Mouse (Mus musculus) liver, embryonic 11.5 days (tissue): ENCODE measurements around the gene Endov. TPM values are rescaled to one million over a fixed set of nuclear protein-coding genes. Genes with fewer than 3 reads are reported as not detected.
A peak's percentile ranks its signal among the peaks of the same experiment; 100 is the strongest.

ENCODE experiments used
- ATAC-seq: fragments of 200-750 bp; cut with Nextera tagmentation; replicated peaks from 2 replicates; pipeline ENCODE4 v1.8.0; 2017; ENCODE audit warnings: moderate number of reproducible peaks, mild to moderate bottlenecking, moderate TSS enrichment, moderate library complexity; ENCODE audit not compliant: low FRiP score
- DNase-seq: peaks from one replicate; pipeline ENCODE4 v3.0.0-alpha.2; 2017; ENCODE audit warnings: low spot score
- H3K27ac ChIP-seq: fragments of 300-500 bp; sonication (generic); 2 replicates; pipeline ENCODE4 v1.5.1; 2014; ENCODE audit warnings: mild to moderate bottlenecking, low read depth, low read length, control low read depth
- H3K27me3 ChIP-seq: fragments of 300-500 bp; sonication (generic); replicated peaks from 2 replicates; pipeline ENCODE4 v1.6.1; 2014; ENCODE audit warnings: low read length, mixed read lengths; ENCODE audit not compliant: control insufficient read depth, insufficient read depth
- H3K36me3 ChIP-seq: fragments of 300-500 bp; sonication (generic); 2 replicates; pipeline ENCODE4 v1.6.1; 2014; ENCODE audit warnings: mild to moderate bottlenecking, low read length, moderate library complexity, mixed read lengths; ENCODE audit not compliant: control insufficient read depth, insufficient read depth
- H3K4me1 ChIP-seq: fragments of 300-500 bp; sonication (generic); replicated peaks from 2 replicates; pipeline ENCODE4 v1.6.1; 2014; ENCODE audit warnings: low read length, mixed read lengths; ENCODE audit not compliant: control insufficient read depth, insufficient read depth
- H3K4me2 ChIP-seq: fragments of 300-500 bp; sonication (generic); 2 replicates; pipeline ENCODE4 v1.6.1; 2014; ENCODE audit warnings: mild to moderate bottlenecking, control low read depth, moderate library complexity
- H3K4me3 ChIP-seq: fragments of 300-500 bp; sonication (generic); 2 replicates; pipeline ENCODE4 v1.5.1; 2014; ENCODE audit warnings: low read depth, low read length, control low read depth
- H3K9ac ChIP-seq: fragments of 300-500 bp; sonication (generic); 2 replicates; pipeline ENCODE4 v1.6.1; 2014; ENCODE audit warnings: low read depth, low read length, control low read depth
- H3K9me3 ChIP-seq: fragments of 300-500 bp; sonication (generic); 2 replicates; pipeline ENCODE4 v1.6.1; 2016; ENCODE audit warnings: low read length, inconsistent platforms, mixed read lengths; ENCODE audit not compliant: control insufficient read depth
- WGBS: fragments of 180-500 bp; shearing (Covaris S2); extraction: QIAGEN DNeasy Blood & Tissue Kit; methylation state at CpG from one replicate; pipeline ENCODE4 v1.1.7; 2014; 5-methylcytosine and 5-hydroxymethylcytosine counted together
- polyA plus RNA-seq: library from polyadenylated mRNA; unstranded; fragments of >200 nt; fragmentation: Nextera tagmentation; extraction: Ambion mirVana; gene quantifications from 2 replicates; pipeline ENCODE4 v1.2.1, GENCODE M21; 2014

The Endov gene
- polyA plus RNA-seq = 13.2 and 14.2 TPM in 2 replicates

DNA sequence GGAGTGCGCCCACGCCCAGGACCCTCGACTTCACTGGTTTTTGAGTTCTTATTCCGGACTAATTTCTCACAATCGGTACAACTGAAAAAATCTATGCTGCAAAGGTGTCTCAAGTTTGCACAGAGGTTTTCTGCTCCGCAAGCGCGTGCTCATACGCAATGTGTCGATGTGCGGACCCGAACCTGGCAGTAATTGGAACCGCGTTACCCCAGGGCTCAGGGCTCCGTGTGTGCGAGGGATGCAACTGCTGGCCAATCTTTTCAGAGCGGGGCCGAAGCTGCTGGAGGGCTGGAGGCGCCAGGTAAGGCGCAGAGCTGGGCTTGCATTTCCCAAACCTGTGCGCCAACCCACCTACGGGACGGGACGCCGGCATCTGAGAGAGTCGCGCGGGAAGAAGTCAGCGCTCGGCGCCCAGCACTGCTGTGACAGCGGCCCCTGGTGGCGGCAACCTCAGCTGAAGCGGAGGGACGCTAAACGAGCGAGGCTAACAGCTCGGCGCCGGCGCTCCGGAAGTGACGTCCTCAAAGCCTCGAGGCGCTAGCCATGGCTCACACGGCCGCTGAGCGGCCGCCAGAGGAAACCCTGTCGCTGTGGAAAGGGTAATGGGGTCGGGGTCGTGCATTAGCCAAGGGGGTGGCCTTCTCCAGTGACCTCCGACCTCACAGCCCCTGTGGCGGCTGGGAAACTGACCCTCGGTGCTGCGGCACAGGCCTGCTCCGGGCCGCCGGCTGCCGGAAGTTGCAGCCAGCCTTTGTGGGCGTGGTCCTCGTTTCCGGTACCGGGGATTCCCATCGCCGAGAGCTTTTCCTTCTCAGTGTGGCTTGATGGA, at the start of gene Endov:
Endov (plus strand) TSS at position 487 of the 829 bp plus-strand sequence.
- ATAC-seq = peak; percentile 96
- H3K9ac ChIP-seq = peak within 1 kb of the TSS; percentile 89
- no peaks in the 10 kb centered on the region for H3K9me3 ChIP-seq
- peaks cover 9% of the 10 kb centered on the region for H3K4me1 ChIP-seq
- peak within 1 kb of the TSS; percentile 87 for H3K4me2 ChIP-seq
- peak within 1 kb of the TSS; percentile 87 for H3K4me3 ChIP-seq
- H3K27ac ChIP-seq = peak within 1 kb of the TSS; percentile 76
- peak; percentile 98 for DNase-seq
- 1% methylated on average over 66 of the region's 66 CpGs for WGBS
- H3K27me3 ChIP-seq = no peaks in the 10 kb centered on the region
- no peaks in the 10 kb centered on the region for H3K36me3 ChIP-seq

DNA sequence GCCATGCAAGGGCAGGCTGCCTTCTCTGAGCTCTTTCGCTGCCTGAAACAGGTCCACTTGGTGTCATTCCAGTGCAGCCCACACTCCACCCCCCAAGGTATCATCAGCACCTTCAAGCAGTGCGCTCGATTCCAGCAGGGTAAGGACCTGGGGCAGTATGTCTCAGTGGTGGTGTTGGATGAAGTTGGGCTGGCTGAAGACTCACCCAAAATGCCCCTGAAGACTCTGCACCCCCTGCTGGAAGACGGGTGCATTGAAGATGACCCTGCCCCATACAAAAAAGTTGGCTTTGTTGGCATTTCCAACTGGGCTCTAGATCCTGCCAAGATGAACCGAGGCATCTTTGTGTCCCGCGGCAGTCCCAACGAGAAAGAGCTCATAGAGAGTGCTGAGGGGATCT, 48.9 kb upstream of the Endov start:
- Histone ChIP-seq H3K4me2 (no peak overlapping the region), H3K27me3 (no peaks in the 10 kb centered on the region), H3K9me3 (no peaks in the 10 kb centered on the region), H3K4me1 (no peaks in the 10 kb centered on the region), H3K9ac (no peak overlapping the region), H3K4me3 (no peak overlapping the region), H3K27ac (no peak overlapping the region), H3K36me3 (peaks cover 7% of the 10 kb centered on the region; the same call in 1 of the 2 replicates)
- no peak for ATAC-seq
- DNase-seq = no peak
- 89% methylated on average over 8 of the region's 8 CpGs for WGBS

DNA sequence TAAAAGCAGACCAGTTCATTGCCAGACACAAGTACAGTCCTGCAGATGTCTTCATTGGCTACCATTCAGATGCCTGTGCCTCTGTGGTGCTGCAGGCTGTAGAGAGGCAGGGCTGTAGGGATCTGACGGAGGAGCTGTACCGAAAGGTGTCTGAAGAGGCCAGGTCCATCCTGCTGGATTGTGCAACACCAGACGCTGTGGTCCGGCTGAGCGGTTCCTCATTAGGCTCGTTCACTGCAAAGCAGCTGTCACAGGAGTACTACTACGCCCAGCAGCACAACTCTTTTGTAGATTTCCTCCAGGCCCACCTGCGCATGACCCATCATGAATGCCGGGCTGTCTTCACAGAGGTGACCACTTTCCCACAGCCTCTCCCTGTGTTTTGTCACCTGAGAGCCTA, 47.7 kb upstream of the Endov start:
- Histone ChIP-seq H3K4me3 (no peak overlapping the region), H3K4me2 (no peak overlapping the region), H3K4me1 (no peaks in the 10 kb centered on the region), H3K27ac (no peak overlapping the region), H3K27me3 (no peaks in the 10 kb centered on the region), H3K36me3 (peaks cover 7% of the 10 kb centered on the region; the same call in 1 of the 2 replicates), H3K9ac (no peak overlapping the region), H3K9me3 (no peaks in the 10 kb centered on the region)
- no peak for DNase-seq
- no peak for ATAC-seq
- 79% methylated on average over 9 of the region's 9 CpGs for WGBS

DNA sequence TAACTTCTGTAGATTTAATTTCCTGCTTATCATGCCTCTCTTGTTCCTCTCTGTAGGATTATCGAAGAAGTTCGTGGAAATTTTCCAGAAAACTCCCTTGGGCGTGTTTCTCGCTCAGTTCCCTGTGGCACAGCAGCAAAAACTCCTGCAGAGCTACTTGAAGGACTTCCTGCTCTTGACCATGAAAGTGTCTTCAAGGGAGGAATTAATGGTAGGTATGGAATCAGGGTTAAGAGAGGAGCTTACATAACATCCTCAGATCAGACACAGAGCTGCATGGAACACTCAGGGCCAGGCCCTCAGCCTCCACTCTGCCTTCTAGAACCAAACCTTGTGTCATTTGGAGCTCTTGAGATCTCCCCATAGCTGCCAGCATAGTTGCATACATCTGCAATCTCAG, 35.0 kb upstream of the Endov start:
- ATAC-seq (no peak), DNase-seq (no peak)
- no peaks in the 10 kb centered on the region for H3K27me3 ChIP-seq
- no peak overlapping the region for H3K27ac ChIP-seq
- H3K4me3 ChIP-seq = no peak overlapping the region
- H3K36me3 ChIP-seq = peaks cover 7% of the 10 kb centered on the region; the same call in 1 of the 2 replicates
- 71% methylated on average over 4 of the region's 4 CpGs for WGBS
- no peak overlapping the region for H3K4me2 ChIP-seq
- no peak overlapping the region for H3K9ac ChIP-seq
- no peaks in the 10 kb centered on the region for H3K9me3 ChIP-seq
- no peaks in the 10 kb centered on the region for H3K4me1 ChIP-seq

DNA sequence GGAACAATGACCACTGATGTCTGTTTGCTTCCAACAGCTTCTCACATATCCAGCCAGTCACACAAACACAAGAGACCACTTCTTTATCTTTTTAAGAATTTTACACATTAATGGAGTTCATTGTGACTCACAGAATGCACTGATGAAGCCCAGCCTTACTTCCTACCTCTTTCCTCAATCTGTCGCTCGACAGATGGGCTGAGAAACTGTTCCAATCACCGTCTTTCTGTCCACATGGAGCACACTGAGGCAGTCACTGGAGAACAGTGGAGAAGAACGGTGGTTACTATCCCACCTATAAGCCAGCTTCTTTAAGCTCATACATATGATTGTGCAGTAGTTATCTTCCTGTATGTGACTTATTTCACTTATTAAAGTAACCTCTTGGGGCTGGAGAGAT, 13.3 kb upstream of the Endov start:
- Histone ChIP-seq H3K36me3 (peaks cover 7% of the 10 kb centered on the region; the same call in 1 of the 2 replicates), H3K4me1 (no peaks in the 10 kb centered on the region), H3K9me3 (no peaks in the 10 kb centered on the region), H3K27ac (no peak overlapping the region), H3K4me3 (no peak overlapping the region), H3K4me2 (no peak overlapping the region), H3K9ac (no peak overlapping the region), H3K27me3 (no peaks in the 10 kb centered on the region)
- DNase-seq (no peak), ATAC-seq (no peak)
- 82% methylated on average over 4 of the region's 4 CpGs for WGBS

DNA sequence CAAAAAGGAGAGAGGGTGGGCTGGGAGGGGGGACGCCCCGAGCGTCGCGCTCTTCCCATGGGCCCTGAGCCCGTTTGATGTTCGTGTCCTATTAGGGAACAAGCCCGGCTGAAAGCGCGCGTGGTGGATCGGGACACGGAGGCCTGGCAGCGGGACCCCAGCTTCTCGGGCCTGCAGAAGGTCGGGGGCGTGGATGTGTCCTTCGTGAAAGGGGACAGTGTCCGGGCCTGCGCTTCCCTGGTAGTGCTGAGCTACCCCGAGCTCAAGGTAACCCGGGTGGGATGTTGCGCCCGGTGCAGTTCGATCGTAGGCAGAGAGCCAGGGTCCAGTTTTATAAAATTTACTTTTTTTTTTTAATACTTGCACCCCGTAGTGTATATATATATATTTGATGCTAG, 542 bp downstream of the Endov start:
- no peak for ATAC-seq
- H3K4me2 ChIP-seq = peak overlapping the region; percentile 87
- no peak for DNase-seq
- no peaks in the 10 kb centered on the region for H3K9me3 ChIP-seq
- peaks cover 9% of the 10 kb centered on the region for H3K4me1 ChIP-seq
- no peaks in the 10 kb centered on the region for H3K27me3 ChIP-seq
- peak overlapping the region; percentile 87 for H3K4me3 ChIP-seq
- H3K27ac ChIP-seq = peak overlapping the region; percentile 76
- H3K36me3 ChIP-seq = no peaks in the 10 kb centered on the region
- H3K9ac ChIP-seq = peak overlapping the region; percentile 89
- 7% methylated on average over 27 of the region's 27 CpGs for WGBS

DNA sequence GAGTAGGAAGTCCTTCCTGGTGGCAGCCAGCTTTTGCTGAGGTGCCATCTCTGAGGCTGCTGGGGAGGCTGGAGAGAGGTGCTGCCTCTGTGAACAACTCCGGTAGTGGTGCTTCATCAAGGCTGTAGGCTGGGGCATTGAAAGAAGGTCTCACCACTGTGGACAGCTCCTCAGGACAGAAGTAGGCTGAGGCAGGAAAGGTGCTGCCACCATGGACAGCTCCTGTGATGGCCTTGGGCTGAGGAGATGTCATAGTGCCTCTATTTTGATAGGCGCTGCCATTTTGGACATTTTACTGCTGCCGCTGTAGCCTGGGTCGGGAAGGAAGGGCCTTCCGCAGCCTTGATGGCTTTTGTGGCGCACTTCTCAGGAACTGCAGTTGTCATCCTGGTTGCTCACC, 1.7 kb downstream of the Endov start:
- H3K4me3 ChIP-seq = no peak overlapping the region
- 93% methylated on average over 6 of the region's 6 CpGs for WGBS
- ATAC-seq = no peak

DNA sequence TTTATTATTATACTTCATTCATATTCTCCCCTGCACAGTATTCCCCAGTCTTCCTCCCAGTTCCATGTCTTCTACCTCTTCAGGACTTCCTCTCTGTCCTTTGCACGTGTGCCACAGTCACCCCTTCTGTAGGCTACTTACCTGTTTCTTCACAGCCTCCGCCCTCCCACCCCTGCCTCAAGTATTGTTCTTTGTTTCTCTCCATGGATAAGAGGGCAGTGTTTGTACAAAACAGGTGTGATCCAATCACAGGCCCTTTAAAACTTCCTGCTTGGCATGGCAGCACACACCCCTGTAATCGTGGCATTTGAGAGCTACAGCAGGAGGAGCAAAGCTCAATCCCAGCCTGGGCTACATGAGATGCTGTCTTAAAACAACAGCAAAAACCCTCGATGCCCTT, 2.4 kb downstream of the Endov start:
- Histone ChIP-seq H3K27me3 (no peaks in the 10 kb centered on the region), H3K9ac (no peak overlapping the region), H3K9me3 (no peaks in the 10 kb centered on the region), H3K4me1 (peaks cover 9% of the 10 kb centered on the region), H3K27ac (no peak overlapping the region), H3K4me3 (no peak overlapping the region), H3K4me2 (no peak overlapping the region), H3K36me3 (peaks cover 2% of the 10 kb centered on the region; the same call in 1 of the 2 replicates)
- DNase-seq (no peak), ATAC-seq (no peak)
- WGBS = 77% methylated on average over 4 of the region's 4 CpGs

More for the DNA sequence above, 1.7 kb downstream of the Endov start:
- peaks cover 9% of the 10 kb centered on the region for H3K4me1 ChIP-seq
- H3K9ac ChIP-seq = no peak overlapping the region
- no peaks in the 10 kb centered on the region for H3K27me3 ChIP-seq
- peak overlapping the region; percentile 87 for H3K4me2 ChIP-seq
- no peaks in the 10 kb centered on the region; the same call in 1 of the 2 replicates for H3K36me3 ChIP-seq
- DNase-seq = no peak
- no peaks in the 10 kb centered on the region for H3K9me3 ChIP-seq
- no peak overlapping the region for H3K27ac ChIP-seq

DNA sequence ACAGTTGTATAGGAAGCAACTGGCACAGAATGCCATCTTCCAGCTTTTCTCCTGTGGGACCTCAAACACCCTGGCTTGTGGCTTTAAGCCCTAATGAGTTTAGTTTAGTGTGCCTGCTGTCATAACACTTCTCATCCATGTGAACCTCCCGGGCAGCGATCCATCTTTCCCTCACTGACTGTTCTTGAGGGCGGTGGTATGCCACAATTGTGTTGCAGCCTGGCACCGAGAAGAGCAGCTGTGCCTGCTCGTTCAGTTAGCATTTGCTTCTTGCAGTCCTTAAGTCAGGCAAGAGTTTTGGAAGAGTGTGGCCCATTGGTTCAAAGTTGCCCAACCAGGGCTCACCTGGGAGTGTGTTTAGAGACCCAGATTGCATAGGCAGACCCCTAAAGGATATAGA, 5.0 kb downstream of the Endov start:
- no peak for ATAC-seq
- WGBS = 93% methylated on average over 5 of the region's 5 CpGs

More for the DNA sequence above, 5.0 kb downstream of the Endov start:
- Histone ChIP-seq H3K27ac (no peak overlapping the region), H3K4me2 (no peak overlapping the region), H3K36me3 (peaks cover 7% of the 10 kb centered on the region), H3K27me3 (no peaks in the 10 kb centered on the region), H3K4me3 (no peak overlapping the region), H3K4me1 (peaks cover 5% of the 10 kb centered on the region; the same call in 1 of the 2 replicates), H3K9me3 (no peaks in the 10 kb centered on the region), H3K9ac (no peak overlapping the region)
- no peak for DNase-seq
